Mouse (Mus musculus): ENCODE data around the gene Lipk.

DNA sequence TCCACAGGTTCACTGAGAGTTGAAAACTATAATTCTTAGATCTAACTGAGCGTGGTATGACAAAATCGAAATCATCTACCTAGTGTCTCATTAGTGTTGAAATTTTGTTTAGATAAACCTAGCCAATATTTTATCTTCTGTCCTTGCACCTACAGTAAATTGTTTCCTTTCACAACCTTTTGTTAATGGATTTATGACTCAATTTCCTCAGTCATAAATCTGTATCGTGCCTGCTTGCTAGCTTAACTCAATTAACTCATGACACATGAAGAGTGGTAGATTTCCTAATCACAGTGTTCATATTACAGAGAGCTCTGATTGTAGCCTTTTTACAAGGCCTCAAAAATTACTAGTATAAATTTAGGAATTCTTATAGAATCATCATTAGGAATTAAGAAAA, 25.0 kb upstream of the Lipk start:
- no peak for TF ChIP-seq POLR2A (IDR thresholded peaks at IDR 0.05; ENCODE audit: borderline replicate concordance, control insufficient read depth, low read depth, low read length)
- no peak for TF ChIP-seq CTCF (IDR thresholded peaks at IDR 0.05; ENCODE audit: control insufficient read depth, insufficient read depth, low read length)

Data from bone marrow, adult 2 months (tissue).